Mouse (Mus musculus): ENCODE results near the gene Shc3. TPM values are rescaled to one million over a fixed set of nuclear protein-coding genes. Genes with fewer than 3 reads are reported as not detected.

Shc3 gene
- total and polyA plus RNA-seq, 3 experiments: not detected

DNA sequence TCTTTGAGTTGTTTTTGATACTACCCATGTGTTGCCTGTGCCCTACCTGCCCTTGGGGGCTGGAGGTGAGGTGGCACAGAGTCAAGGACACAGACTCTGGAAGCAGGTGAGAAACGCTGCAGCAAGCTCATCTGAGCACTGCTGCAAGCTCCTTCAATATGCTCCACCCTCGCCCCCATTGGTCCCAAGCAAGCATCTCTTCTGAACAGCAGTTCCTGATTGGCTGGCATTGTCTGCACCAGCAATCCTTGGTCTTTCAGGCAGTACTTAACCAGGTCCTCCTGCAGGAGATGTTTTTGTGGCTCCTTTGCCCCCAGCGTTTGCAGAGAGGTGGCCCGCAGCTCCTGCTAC lies 34.6 kb upstream of the Shc3 start:
- TF ChIP-seq MYB (IDR thresholded peaks at IDR 0.05; ENCODE audit: low read depth, low read length) (no peak), NELFE (IDR thresholded peaks at IDR 0.05; ENCODE audit: low read depth, low read length) (no peak), USF2 (IDR thresholded peaks at IDR 0.05; ENCODE audit: borderline replicate concordance in 1 of 2, insufficient read depth in 1 of 2, low read depth in 1 of 2, low read length in 2 of 2) (no peak), POLR2AphosphoS5 (IDR thresholded peaks at IDR 0.05; ENCODE audit: borderline replicate concordance, low read depth, low read length) (no peak), BHLHE40 (IDR thresholded peaks at IDR 0.05; ENCODE audit: borderline replicate concordance, low read depth, low read length) (no peak), CTCF (IDR thresholded peaks at IDR 0.05 in 2 of 3, conservative IDR thresholded peaks at IDR 0.05 in 1 of 3; ENCODE audit: control insufficient read depth in 1 of 3, insufficient read depth in 1 of 3, low read depth in 2 of 3, low read length in 3 of 3, poor library complexity in 1 of 3, severe bottlenecking in 1 of 3) (no peak), MAX (IDR thresholded peaks at IDR 0.05; ENCODE audit: low read length) (no peak), KAT2A (conservative IDR thresholded peaks at IDR 0.05; ENCODE audit: low read depth, low read length) (no peak)
- peak; percentile 16 for DNase-seq (ENCODE audit: low read depth, low spot score)
- Histone ChIP-seq H3K27me3 (ENCODE audit: control insufficient read depth in 1 of 2, insufficient read depth in 2 of 2, low read length in 2 of 2) (no peaks in the 10 kb centered on the region), H3K4me3 (ENCODE audit: control insufficient read depth in 1 of 2, insufficient read depth in 1 of 2, low read depth in 2 of 2, low read length in 2 of 2) (no peak overlapping the region), H3K79me2 (ENCODE audit: control insufficient read depth, insufficient read depth, low read length, poor library complexity) (no peaks in the 10 kb centered on the region), H3K9me3 (replicated peaks; ENCODE audit: insufficient read depth, low read length) (no peaks in the 10 kb centered on the region), H3K9ac (ENCODE audit: control insufficient read depth, low read depth, low read length, poor library complexity, severe bottlenecking) (no peak overlapping the region), H3K36me3 (ENCODE audit: control insufficient read depth in 1 of 2, insufficient read depth in 2 of 2, low read length in 2 of 2) (no peaks in the 10 kb centered on the region), H3K4me1 (ENCODE audit: control insufficient read depth in 1 of 2, insufficient read depth in 2 of 2, low read length in 2 of 2) (no peaks in the 10 kb centered on the region), H3K27ac (ENCODE audit: control insufficient read depth, low read depth, low read length) (no peak overlapping the region)

- Histone ChIP-seq H3K27ac (ENCODE audit: control insufficient read depth, low read depth, low read length) (no peak overlapping the region), H3K9ac (ENCODE audit: control insufficient read depth, low read depth, low read length, poor library complexity, severe bottlenecking) (no peak overlapping the region), H3K79me2 (ENCODE audit: control insufficient read depth, insufficient read depth, low read length, poor library complexity) (no peaks in the 10 kb centered on the region), H3K4me3 (ENCODE audit: control insufficient read depth in 1 of 2, insufficient read depth in 1 of 2, low read depth in 2 of 2, low read length in 2 of 2) (no peak overlapping the region), H3K36me3 (ENCODE audit: control insufficient read depth in 1 of 2, insufficient read depth in 2 of 2, low read length in 2 of 2) (no peaks in the 10 kb centered on the region), H3K27me3 (ENCODE audit: control insufficient read depth in 1 of 2, insufficient read depth in 2 of 2, low read length in 2 of 2) (no peaks in the 10 kb centered on the region), H3K4me1 (ENCODE audit: control insufficient read depth in 1 of 2, insufficient read depth in 2 of 2, low read length in 2 of 2) (no peaks in the 10 kb centered on the region), H3K9me3 (replicated peaks; ENCODE audit: insufficient read depth, low read length) (no peaks in the 10 kb centered on the region)
- TF ChIP-seq MAFK (IDR thresholded peaks at IDR 0.05; ENCODE audit: borderline replicate concordance, low read depth, low read length) (no peak), MYC (IDR thresholded peaks at IDR 0.05; ENCODE audit: low read depth, low read length) (no peak), MEF2A (IDR thresholded peaks at IDR 0.05; ENCODE audit: extremely low read depth, insufficient replicate concordance, low read depth, low read length, poor library complexity, severe bottlenecking) (no peak), ZC3H11A (IDR thresholded peaks at IDR 0.05; ENCODE audit: low read depth, low read length) (no peak), NELFE (IDR thresholded peaks at IDR 0.05; ENCODE audit: low read depth, low read length) (no peak), KAT2A (conservative IDR thresholded peaks at IDR 0.05; ENCODE audit: low read depth, low read length) (no peak), GATA1 (IDR thresholded peaks at IDR 0.05; ENCODE audit: low read depth, low read length) (no peak), POLR2AphosphoS5 (IDR thresholded peaks at IDR 0.05; ENCODE audit: borderline replicate concordance, low read depth, low read length) (no peak)
- DNase-seq (ENCODE audit: low read depth, low spot score): no peak
These were observed 34.1 kb upstream of the Shc3 start for GRCm38 (mm10) chr13:51603221-51603893.

GRCm38 (mm10) chr13:51602764-51603163 lies 33.5 kb upstream of the Shc3 start:
- no peak for DNase-seq (ENCODE audit: low read depth, low spot score)
- H3K4me3 ChIP-seq (ENCODE audit: control insufficient read depth in 1 of 2, insufficient read depth in 1 of 2, low read depth in 2 of 2, low read length in 2 of 2): no peak overlapping the region
- no peaks in the 10 kb centered on the region for H3K9me3 ChIP-seq (replicated peaks; ENCODE audit: insufficient read depth, low read length)
- H3K4me1 ChIP-seq (ENCODE audit: control insufficient read depth in 1 of 2, insufficient read depth in 2 of 2, low read length in 2 of 2): no peaks in the 10 kb centered on the region
- no peaks in the 10 kb centered on the region for H3K36me3 ChIP-seq (ENCODE audit: control insufficient read depth in 1 of 2, insufficient read depth in 2 of 2, low read length in 2 of 2)
- no peaks in the 10 kb centered on the region for H3K79me2 ChIP-seq (ENCODE audit: control insufficient read depth, insufficient read depth, low read length, poor library complexity)
- no peaks in the 10 kb centered on the region for H3K27me3 ChIP-seq (ENCODE audit: control insufficient read depth in 1 of 2, insufficient read depth in 2 of 2, low read length in 2 of 2)
- H3K9ac ChIP-seq (ENCODE audit: control insufficient read depth, low read depth, low read length, poor library complexity, severe bottlenecking): no peak overlapping the region
- TF ChIP-seq ZNF384 (IDR thresholded peaks at IDR 0.05; ENCODE audit: low read depth, low read length): no peak
- TF ChIP-seq MAX (IDR thresholded peaks at IDR 0.05; ENCODE audit: low read length): no peak
- no peak for TF ChIP-seq ZMIZ1 (IDR thresholded peaks at IDR 0.05; ENCODE audit: low read depth, low read length)
- no peak for TF ChIP-seq USF2 (IDR thresholded peaks at IDR 0.05; ENCODE audit: borderline replicate concordance in 1 of 2, insufficient read depth in 1 of 2, low read depth in 1 of 2, low read length in 2 of 2)
- TF ChIP-seq SIN3A (IDR thresholded peaks at IDR 0.05; ENCODE audit: low read length): no peak
- no peak for TF ChIP-seq SMC3 (IDR thresholded peaks at IDR 0.05; ENCODE audit: low read depth, low read length)
- TF ChIP-seq UBTF (IDR thresholded peaks at IDR 0.05; ENCODE audit: borderline replicate concordance, insufficient read depth, low read depth, low read length): no peak
- no peak for TF ChIP-seq GABPA (IDR thresholded peaks at IDR 0.05; ENCODE audit: low read depth, low read length)
- TF ChIP-seq CHD1 (IDR thresholded peaks at IDR 0.05; ENCODE audit: low read depth, low read length): no peak
- no peak overlapping the region for H3K27ac ChIP-seq (ENCODE audit: control insufficient read depth, low read depth, low read length)
